Mouse (Mus musculus) liver, embryonic 14.5 days (tissue): ENCODE data around the gene St6galnac3.

ENCODE experiments used
- CTCF ChIP-seq: IDR thresholded peaks from 2 replicates; pipeline ENCODE4 v1.5.1; 2016; ENCODE audit warnings: antibody characterized with exemption, low read depth, control low read depth
- EP300 ChIP-seq: IDR thresholded peaks from 2 replicates; pipeline ENCODE4 v1.6.1; 2016; ENCODE audit warnings: antibody characterized with exemption, low read depth

DNA sequence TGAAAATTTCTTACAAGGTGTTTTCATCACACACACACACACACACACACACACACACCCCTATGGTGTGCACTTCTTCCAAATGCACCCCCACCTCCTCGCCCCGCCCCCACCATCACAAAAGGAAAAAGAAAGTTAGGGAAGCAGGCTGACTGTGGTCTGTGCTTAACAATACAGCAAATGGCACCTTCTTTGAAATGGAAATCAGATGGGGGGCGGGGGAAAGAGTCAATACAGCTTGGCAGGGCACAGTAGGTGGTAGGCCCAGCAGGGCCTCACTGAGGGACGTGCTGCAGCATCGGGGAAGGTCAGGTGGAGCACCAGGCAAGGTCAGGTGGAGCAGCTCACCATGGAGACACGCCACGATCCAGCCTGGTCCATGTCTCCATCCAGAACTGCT is 49.1 kb downstream of the St6galnac3 start:
- TF ChIP-seq CTCF (no peak), EP300 (no peak)
